Mouse (Mus musculus) liver, embryonic 14.5 days (tissue): ENCODE data around the gene Mpped2.

Experiments used
- CTCF ChIP-seq: IDR thresholded peaks from 2 replicates; pipeline ENCODE4 v1.5.1; 2016; ENCODE audit warnings: antibody characterized with exemption, low read depth, control low read depth
- EP300 ChIP-seq: IDR thresholded peaks from 2 replicates; pipeline ENCODE4 v1.6.1; 2016; ENCODE audit warnings: antibody characterized with exemption, low read depth

- TF ChIP-seq EP300 (no peak), CTCF (no peak)
Measured at GRCm38 (mm10) chr2:106821292-106821691, 128.2 kb downstream of the Mpped2 start.
